Mouse (Mus musculus): ENCODE data around the gene Cav1. TPM values are rescaled to one million over a fixed set of nuclear protein-coding genes. Genes with fewer than 3 reads are reported as not detected.

Cav1 gene
- not detected for polyA plus RNA-seq (2017; shearing (Covaris generic))

DNA sequence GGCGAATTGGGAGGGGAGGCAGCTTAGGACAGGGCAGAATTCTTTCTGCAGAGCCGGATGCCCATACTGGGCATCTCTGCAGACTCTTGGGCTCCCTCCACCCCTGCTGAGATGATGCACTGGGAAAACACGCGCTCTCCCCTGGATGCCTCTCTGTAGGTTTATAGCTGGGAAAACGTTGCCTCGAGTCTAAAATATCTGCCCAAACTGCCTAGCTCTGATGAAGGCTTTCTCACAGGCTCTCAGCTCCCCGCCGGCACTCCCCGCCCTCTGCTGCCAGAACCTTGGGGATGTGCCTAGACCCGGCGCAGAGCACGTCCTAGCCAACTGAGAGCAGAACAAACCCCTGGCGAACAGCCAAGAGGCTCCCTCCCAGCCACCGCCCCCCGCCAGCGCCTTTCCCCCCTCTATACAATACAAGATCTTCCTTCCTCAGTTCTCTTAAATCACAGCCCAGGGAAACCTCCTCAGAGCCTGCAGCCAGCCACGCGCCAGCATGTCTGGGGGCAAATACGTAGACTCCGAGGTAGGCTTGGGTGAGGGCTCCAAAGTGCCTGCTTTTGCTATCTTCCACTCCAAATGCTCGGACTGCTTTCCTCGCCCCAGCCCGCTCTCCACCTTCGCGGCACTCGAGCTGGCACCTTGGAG, at the start of gene Cav1:
Cav1 (plus strand) TSS at position 382 of the 648 bp plus-strand sequence.

DNA sequence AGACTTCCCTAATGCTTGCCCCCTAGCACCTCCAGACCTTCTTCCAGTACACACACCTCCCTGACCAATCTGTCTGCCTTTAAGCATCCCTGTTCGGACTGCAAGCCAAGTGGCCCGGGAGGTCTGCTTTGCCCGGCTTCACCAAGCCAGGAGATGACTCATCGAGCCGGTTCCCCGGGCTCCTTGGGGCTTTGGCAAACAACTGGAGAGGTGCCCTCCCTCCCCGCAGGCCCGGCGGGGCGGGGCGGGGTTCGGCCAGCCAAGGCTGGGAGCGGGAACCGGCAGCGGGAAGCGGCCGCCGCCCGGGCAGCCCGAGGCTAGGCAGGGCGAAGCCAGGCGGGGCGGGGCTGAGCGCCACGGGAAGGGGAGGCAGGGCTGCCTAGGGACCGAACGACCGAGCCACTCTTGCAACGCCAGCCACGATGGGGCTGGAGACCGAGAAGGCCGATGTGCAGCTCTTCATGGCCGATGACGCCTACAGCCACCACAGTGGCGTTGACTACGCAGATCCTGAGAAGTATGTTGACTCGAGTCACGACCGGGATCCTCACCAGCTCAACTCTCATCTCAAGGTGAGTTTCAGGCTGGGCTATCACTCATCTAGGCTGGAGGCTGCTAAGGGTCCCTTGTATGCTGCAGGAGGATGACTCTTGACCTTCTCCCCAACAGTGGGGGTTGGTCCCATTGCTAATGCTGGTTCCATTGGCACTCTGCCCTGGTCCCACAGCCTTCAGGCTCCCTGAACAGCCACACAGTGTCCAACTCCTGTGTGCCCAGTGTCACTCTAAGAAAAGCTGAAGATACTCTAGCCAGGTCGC, 25.0 kb upstream of the Cav1 start, which contains the start of gene Cav2:
Cav2 (plus strand) TSS at position 247 of the 818 bp plus-strand sequence.

Other genes starting within 250 kb of the Cav1 start
- gene Tes, start 241.2 kb upstream of the Cav1 start, polyA plus RNA-seq (2017; shearing (Covaris generic)): 188 TPM
- gene Cav2, start 25.1 kb upstream of the Cav1 start, polyA plus RNA-seq (2017; shearing (Covaris generic)): 0.50 TPM
- not detected for gene Met, start 157.5 kb downstream of the Cav1 start, polyA plus RNA-seq (2017; shearing (Covaris generic))